20 mouse cellular contexts compared by ENCODE assay signal in genomic region chr16:90996327-90997243, GRCm38 (mm10). TPM values are rescaled to one million over a fixed set of nuclear protein-coding genes. Genes with fewer than 3 reads are reported as not detected.
A peak's percentile ranks its signal among the peaks of the same experiment; 100 is the strongest.
DNase-seq lines count a peak whose midpoint lies in the region; ATAC-seq and TF ChIP-seq lines count a peak whose summit lies in the region.
"Had no signal": no experiment of that assay in that cellular context is flagged by ENCODE, and none has a peak within 500 bp of the region (broad histone marks: within the 10 kb centered on the region; RNA-seq: fewer than 3 reads in every experiment).

No protein-coding gene starts in this region.

- 51% methylated on average over 7 of the region's 7 CpGs for WGBS in kidney, adult 2 months
- 69% methylated on average over 7 of the region's 7 CpGs for WGBS in kidney, postnatal 0 days
- WGBS in kidney, embryonic 14.5 days = 80% methylated on average over 7 of the region's 7 CpGs
- WGBS in intestine, embryonic 15.5 days = 64% methylated on average over 7 of the region's 7 CpGs
- 36% methylated on average over 7 of the region's 7 CpGs for WGBS in small intestine, adult 2 months
- 93% methylated on average over 7 of the region's 7 CpGs for WGBS in forebrain, embryonic 11.5 days

- no peak overlapping the region for H3K4me3 ChIP-seq in kidney, adult 2 months (ENCODE audit: insufficient read depth, low read depth, low read length)
- no peak overlapping the region for H3K4me3 ChIP-seq in kidney, postnatal 0 days (replicated peaks; ENCODE audit: low read depth, low read length)
- no peak overlapping the region for H3K4me3 ChIP-seq in kidney, embryonic 14.5 days (ENCODE audit: low read length)
- H3K4me3 ChIP-seq in intestine, embryonic 15.5 days (replicated peaks) = no peak overlapping the region
- H3K4me3 ChIP-seq in small intestine, adult 2 months (ENCODE audit: low read depth, low read length) = no peak overlapping the region
- H3K4me3 ChIP-seq in forebrain, embryonic 11.5 days (ENCODE audit: low read depth, low read length) = no peak overlapping the region
- H3K4me3 ChIP-seq: embryonic facial prominence, embryonic 13.5 days; forebrain, embryonic 13.5 days; gastrocnemius, adult 2 months; hindbrain, embryonic 12.5 days had no signal

- no peak for TF ChIP-seq CTCF in kidney, adult 2 months (conservative IDR thresholded peaks at IDR 0.05; ENCODE audit: insufficient read depth, insufficient read length, low read depth, low read length)
- TF ChIP-seq CTCF in kidney, postnatal 0 days (IDR thresholded peaks at IDR 0.05; ENCODE audit: low read depth) = no peak
- TF ChIP-seq CTCF in small intestine, adult 2 months (IDR thresholded peaks at IDR 0.05; ENCODE audit: extremely low read depth, insufficient read length, insufficient replicate concordance, low read depth, low read length) = no peak

- peak overlapping the region; percentile 78 for H3K27ac ChIP-seq in kidney, adult 2 months (ENCODE audit: insufficient read depth, low read depth, low read length)
- peak overlapping the region; percentile 61; the same call in 1 of the 2 replicates for H3K27ac ChIP-seq in kidney, postnatal 0 days
- no peak overlapping the region for H3K27ac ChIP-seq in kidney, embryonic 14.5 days (ENCODE audit: low read depth, low read length)
- H3K27ac ChIP-seq in intestine, embryonic 15.5 days = peak overlapping the region; percentile 72
- peak overlapping the region; percentile 80 for H3K27ac ChIP-seq in small intestine, adult 2 months (ENCODE audit: insufficient read depth, low read depth, low read length)
- no peak overlapping the region for H3K27ac ChIP-seq in forebrain, embryonic 11.5 days (ENCODE audit: low read depth, low read length)
- H3K27ac ChIP-seq: embryonic facial prominence, embryonic 13.5 days; forebrain, embryonic 13.5 days; gastrocnemius, adult 2 months; hindbrain, embryonic 12.5 days had no signal

- no peak overlapping the region for H3K4me2 ChIP-seq in kidney, postnatal 0 days (ENCODE audit: low read length)
- no peak overlapping the region for H3K4me2 ChIP-seq in kidney, embryonic 14.5 days (replicated peaks; ENCODE audit: low read depth, low read length)
- no peak overlapping the region for H3K4me2 ChIP-seq in intestine, embryonic 15.5 days (replicated peaks)
- H3K4me2 ChIP-seq in forebrain, embryonic 11.5 days (ENCODE audit: low read depth, low read length, severe bottlenecking) = no peak overlapping the region
- H3K4me2 ChIP-seq: embryonic facial prominence, embryonic 13.5 days; forebrain, embryonic 13.5 days; hindbrain, embryonic 12.5 days had no signal

- no peak for ATAC-seq in kidney, postnatal 0 days (replicated peaks; ENCODE audit: low FRiP score, low read depth)
- no peak for ATAC-seq in kidney, embryonic 14.5 days (ENCODE audit: low FRiP score, low TSS enrichment)
- peak; percentile 82 for ATAC-seq in intestine, embryonic 15.5 days
- ATAC-seq in forebrain, embryonic 11.5 days (replicated peaks; ENCODE audit: low FRiP score) = no peak
- ATAC-seq: forebrain, embryonic 13.5 days; forebrain, postnatal 0 days had no signal

- DNase-seq in kidney, adult 2 months = peak; percentile 35
- no peak for DNase-seq in kidney, postnatal 4 days
- no peak for DNase-seq in kidney, postnatal 0 days (ENCODE audit: low spot score)
- no peak for DNase-seq in frontal cortex, adult 2 months (ENCODE audit: extremely low spot score in 1 of 2, low spot score in 1 of 2)
- DNase-seq in forebrain, embryonic 11.5 days (ENCODE audit: low spot score) = no peak
- DNase-seq: adrenal gland, postnatal 10 days; cerebellum, adult 11 months; cerebellum, adult 9-10 months; cerebellum, postnatal 25 days; forebrain, postnatal 0 days; gastrocnemius, adult 2 months; gastrocnemius, postnatal 25 days; heart, postnatal 10 days; heart, postnatal 4 days had no signal

- peaks cover 22% of the 10 kb centered on the region for H3K4me1 ChIP-seq in kidney, adult 2 months (ENCODE audit: control insufficient read depth, insufficient read depth, low read length)
- H3K4me1 ChIP-seq in kidney, postnatal 0 days (replicated peaks; ENCODE audit: insufficient read depth, low read length) = 0 out of 2 replicates have a peak, but pooled peaks cover 4% of the 10 kb centered on the region
- no peaks in the 10 kb centered on the region for H3K4me1 ChIP-seq in kidney, embryonic 14.5 days (ENCODE audit: control insufficient read depth, insufficient read depth, low read length)
- peaks cover 6% of the 10 kb centered on the region; the same call in 1 of the 2 replicates for H3K4me1 ChIP-seq in intestine, embryonic 15.5 days (replicated peaks)
- H3K4me1 ChIP-seq in small intestine, adult 2 months (ENCODE audit: control insufficient read depth, insufficient read depth, insufficient read length, low read length) = peaks cover 14% of the 10 kb centered on the region; the same call in 1 of the 2 replicates
- no peaks in the 10 kb centered on the region; the same call in 1 of the 2 replicates for H3K4me1 ChIP-seq in forebrain, embryonic 11.5 days (replicated peaks; ENCODE audit: control insufficient read depth, insufficient read depth, low read length)

- no peaks in the 10 kb centered on the region; the same call in 1 of the 2 replicates for H3K36me3 ChIP-seq in kidney, adult 2 months (ENCODE audit: control insufficient read depth, insufficient read depth, low read length)
- no peaks in the 10 kb centered on the region for H3K36me3 ChIP-seq in kidney, postnatal 0 days (ENCODE audit: insufficient read depth, low read length)
- H3K36me3 ChIP-seq in kidney, embryonic 14.5 days (ENCODE audit: control insufficient read depth, insufficient read depth, low read length) = no peaks in the 10 kb centered on the region
- H3K36me3 ChIP-seq in intestine, embryonic 15.5 days = no peaks in the 10 kb centered on the region
- peaks cover 5% of the 10 kb centered on the region for H3K36me3 ChIP-seq in small intestine, adult 2 months (ENCODE audit: control insufficient read depth, insufficient read depth, low read length)
- no peaks in the 10 kb centered on the region for H3K36me3 ChIP-seq in forebrain, embryonic 11.5 days (ENCODE audit: control insufficient read depth, insufficient read depth, low read length)
- H3K36me3 ChIP-seq: embryonic facial prominence, embryonic 13.5 days had no signal

- no peaks in the 10 kb centered on the region for H3K27me3 ChIP-seq in kidney, adult 2 months (replicated peaks; ENCODE audit: control insufficient read depth, insufficient read depth, low read length)
- no peaks in the 10 kb centered on the region for H3K27me3 ChIP-seq in kidney, postnatal 0 days (ENCODE audit: insufficient read depth, low read length)
- H3K27me3 ChIP-seq in kidney, embryonic 14.5 days (ENCODE audit: control insufficient read depth, insufficient read depth, low read length) = no peaks in the 10 kb centered on the region
- no peaks in the 10 kb centered on the region for H3K27me3 ChIP-seq in intestine, embryonic 15.5 days (replicated peaks)
- no peaks in the 10 kb centered on the region for H3K27me3 ChIP-seq in small intestine, adult 2 months (ENCODE audit: control insufficient read depth, insufficient read depth, low read length)
- H3K27me3 ChIP-seq in forebrain, embryonic 11.5 days (ENCODE audit: control insufficient read depth, insufficient read depth, low read length) = no peaks in the 10 kb centered on the region
- H3K27me3 ChIP-seq: embryonic facial prominence, embryonic 13.5 days; forebrain, embryonic 13.5 days; hindbrain, embryonic 12.5 days had no signal

- TF ChIP-seq POLR2A in kidney, adult 2 months (IDR thresholded peaks at IDR 0.05; ENCODE audit: low read depth, low read length) = no peak
- TF ChIP-seq POLR2A in small intestine, adult 2 months (IDR thresholded peaks at IDR 0.05; ENCODE audit: low read depth, low read length) = no peak

- no peak overlapping the region for H3K9ac ChIP-seq in kidney, postnatal 0 days (ENCODE audit: low read depth, low read length)
- no peak overlapping the region for H3K9ac ChIP-seq in kidney, embryonic 14.5 days (ENCODE audit: low read depth, low read length)
- H3K9ac ChIP-seq in intestine, embryonic 15.5 days = no peak overlapping the region
- no peak overlapping the region for H3K9ac ChIP-seq in forebrain, embryonic 11.5 days (ENCODE audit: low read length)
- H3K9ac ChIP-seq: embryonic facial prominence, embryonic 13.5 days; forebrain, embryonic 13.5 days; forebrain, postnatal 0 days; hindbrain, embryonic 12.5 days had no signal

- H3K9me3 ChIP-seq in kidney, postnatal 0 days (replicated peaks; ENCODE audit: low read length) = no peaks in the 10 kb centered on the region
- no peaks in the 10 kb centered on the region for H3K9me3 ChIP-seq in kidney, embryonic 14.5 days (ENCODE audit: control insufficient read depth, low read length)
- no peaks in the 10 kb centered on the region for H3K9me3 ChIP-seq in intestine, embryonic 15.5 days
- H3K9me3 ChIP-seq in forebrain, embryonic 11.5 days (ENCODE audit: control insufficient read depth, low read length) = no peaks in the 10 kb centered on the region
- H3K9me3 ChIP-seq: embryonic facial prominence, embryonic 13.5 days; forebrain, embryonic 13.5 days; hindbrain, embryonic 12.5 days had no signal

RNA-seq across cellular contexts. Expression of gene Synj1, which starts 14.5 kb away (rescaled TPM):
- polyA plus RNA-seq in kidney, adult 2 months (2012; rRNA removed) = 20.4 and 24.8 TPM in 2 replicates
- 10.0 and 11.9 TPM in 2 replicates for polyA plus RNA-seq in kidney, postnatal 0 days (2015; fragmentation: Nextera tagmentation; extraction: Ambion mirVana)
- polyA plus RNA-seq in kidney, embryonic 14.5 days (2014; fragmentation: Nextera tagmentation; extraction: Ambion mirVana) = 10.8 and 15.5 TPM in 2 replicates
- 11.5 and 14.8 TPM in 2 replicates for polyA plus RNA-seq in intestine, embryonic 15.5 days (2015; fragmentation: Nextera tagmentation; extraction: Ambion mirVana)
- 16.4 and 28.4 TPM in 2 replicates for polyA plus RNA-seq in small intestine, adult 2 months (2012; rRNA removed)
- 141 and 155 TPM in 2 replicates for polyA plus RNA-seq in frontal cortex, adult 2 months (2012; rRNA removed)
- polyA plus RNA-seq in forebrain, embryonic 11.5 days (2014; fragmentation: Nextera tagmentation; extraction: Ambion mirVana) = 25.2 and 26.1 TPM in 2 replicates

RNA-seq across cellular contexts. Expression of gene Paxbp1, which starts 47.8 kb away (rescaled TPM):
- polyA plus RNA-seq in kidney, adult 2 months (2012; rRNA removed) = 13.3 and 13.6 TPM in 2 replicates
- polyA plus RNA-seq in kidney, postnatal 0 days (2015; fragmentation: Nextera tagmentation; extraction: Ambion mirVana) = 26.4 and 32.0 TPM in 2 replicates
- polyA plus RNA-seq in kidney, embryonic 14.5 days (2014; fragmentation: Nextera tagmentation; extraction: Ambion mirVana) = 46.9 and 75.6 TPM in 2 replicates
- polyA plus RNA-seq in intestine, embryonic 15.5 days (2015; fragmentation: Nextera tagmentation; extraction: Ambion mirVana) = 45.0 and 45.6 TPM in 2 replicates
- polyA plus RNA-seq in small intestine, adult 2 months (2012; rRNA removed) = 2.9 and 7.3 TPM in 2 replicates
- 101 and 103 TPM in 2 replicates for polyA plus RNA-seq in frontal cortex, adult 2 months (2012; rRNA removed)
- polyA plus RNA-seq in forebrain, embryonic 11.5 days (2014; fragmentation: Nextera tagmentation; extraction: Ambion mirVana) = 93.0 and 109 TPM in 2 replicates

Comparison
In these comparisons a context has a peak if more than half of its experiments do, and no peak if none do; other contexts are left out.
1. H3K27ac ChIP-seq: peak in kidney, adult 2 months (single experiment), kidney, postnatal 0 days (single experiment), intestine, embryonic 15.5 days (single experiment) and small intestine, adult 2 months (single experiment); none in kidney, embryonic 14.5 days (single experiment) and forebrain, embryonic 11.5 days (single experiment).